Mouse (Mus musculus) hindbrain, embryonic 15.5 days (tissue): Measurements from ENCODE around the gene Cep126. TPM values are rescaled to one million over a fixed set of nuclear protein-coding genes. Genes with fewer than 3 reads are reported as not detected.

ENCODE experiments used
- ATAC-seq: fragments of 200-750 bp; cut with Nextera tagmentation; 2 replicates; pipeline ENCODE4 v1.8.0; 2017; ENCODE audit warnings: low read depth, moderate number of reproducible peaks, moderate TSS enrichment; ENCODE audit not compliant: low FRiP score
- H3K27ac ChIP-seq: fragments of 300-500 bp; sonication (generic); replicated peaks from 2 replicates; pipeline ENCODE4 v1.5.1; 2015; ENCODE audit warnings: mild to moderate bottlenecking, inconsistent platforms
- H3K27me3 ChIP-seq: fragments of 300-500 bp; sonication (generic); 2 replicates; pipeline ENCODE4 v1.6.1; 2015; ENCODE audit warnings: control low read depth, inconsistent platforms
- H3K36me3 ChIP-seq: fragments of 300-500 bp; sonication (generic); 2 replicates; pipeline ENCODE4 v1.6.1; 2015; ENCODE audit warnings: control low read depth, inconsistent platforms
- H3K4me1 ChIP-seq: fragments of 300-500 bp; sonication (generic); replicated peaks from 2 replicates; pipeline ENCODE4 v1.6.1; 2015; ENCODE audit warnings: control low read depth, inconsistent platforms
- H3K4me2 ChIP-seq: fragments of 300-500 bp; sonication (generic); 2 replicates; pipeline ENCODE4 v1.6.1; 2015; ENCODE audit warnings: moderate library complexity, mild to moderate bottlenecking, inconsistent platforms
- H3K4me3 ChIP-seq: fragments of 300-500 bp; sonication (generic); 2 replicates; pipeline ENCODE4 v1.5.1; 2015; ENCODE audit warnings: mild to moderate bottlenecking, inconsistent platforms
- H3K9ac ChIP-seq: fragments of 300-500 bp; sonication (generic); 2 replicates; pipeline ENCODE4 v1.6.1; 2015; ENCODE audit warnings: inconsistent platforms
- H3K9me3 ChIP-seq: fragments of 300-500 bp; sonication (generic); 2 replicates; pipeline ENCODE4 v1.6.1; 2016; ENCODE audit warnings: control low read depth, inconsistent platforms
- WGBS: fragments of 180-500 bp; shearing (Covaris S2); methylation state at CpG from one replicate; pipeline ENCODE4 v1.1.7; 2015; 5-methylcytosine and 5-hydroxymethylcytosine counted together
- polyA plus RNA-seq: library from polyadenylated mRNA; unstranded; fragments of >200 nt; fragmentation: Nextera tagmentation; extraction: Ambion mirVana; gene quantifications from 2 replicates; pipeline ENCODE4 v1.2.1, GENCODE M21; 2015

Gene Cep126
- 3.1 and 4.0 TPM in 2 replicates for polyA plus RNA-seq

GRCm38 (mm10) chr9:8134117-8134574 lies at the start of gene Cep126:
TSS of gene Cep126 (minus strand) at chr9:8134294.
- peak within 1 kb of the TSS; percentile 64 for H3K27ac ChIP-seq

GRCm38 (mm10) chr9:8179554-8179953 lies 45.5 kb upstream of the Cep126 start:
- 88% methylated on average over 3 of the region's 3 CpGs for WGBS
- ATAC-seq, result no peak
- Histone ChIP-seq H3K27me3 (no peaks in the 10 kb centered on the region), H3K27ac (no peak overlapping the region), H3K9me3 (no peaks in the 10 kb centered on the region), H3K9ac (no peak overlapping the region), H3K4me2 (no peak overlapping the region), H3K36me3 (no peaks in the 10 kb centered on the region), H3K4me1 (no peaks in the 10 kb centered on the region), H3K4me3 (no peak overlapping the region)

More at GRCm38 (mm10) chr9:8134117-8134574, at the start of gene Cep126:
- Histone ChIP-seq H3K9me3 (no peaks in the 10 kb centered on the region), H3K27me3 (0 out of 2 replicates have a peak, but pooled peaks cover 7% of the 10 kb centered on the region), H3K4me2 (peak within 1 kb of the TSS; percentile 73), H3K9ac (peak within 1 kb of the TSS; percentile 53), H3K4me1 (peaks cover 15% of the 10 kb centered on the region), H3K36me3 (no peaks in the 10 kb centered on the region), H3K4me3 (peak within 1 kb of the TSS; percentile 63)
- ATAC-seq, result peak; percentile 99
- WGBS, result under 1% methylated on average over 63 of the region's 72 CpGs

GRCm38 (mm10) chr9:8177099-8177498 lies 43.0 kb upstream of the Cep126 start:
- ATAC-seq, result no peak
- Histone ChIP-seq H3K27me3 (no peaks in the 10 kb centered on the region), H3K36me3 (no peaks in the 10 kb centered on the region), H3K4me3 (no peak overlapping the region), H3K27ac (no peak overlapping the region), H3K9me3 (no peaks in the 10 kb centered on the region), H3K9ac (no peak overlapping the region), H3K4me2 (no peak overlapping the region), H3K4me1 (no peaks in the 10 kb centered on the region)
- WGBS, result 79% methylated on average over 3 of the region's 3 CpGs

GRCm38 (mm10) chr9:8157011-8157410 lies 22.9 kb upstream of the Cep126 start:
- no peak overlapping the region for H3K4me2 ChIP-seq
- no peak overlapping the region for H3K27ac ChIP-seq
- ATAC-seq, result no peak
- H3K4me3 ChIP-seq, result no peak overlapping the region
- no peaks in the 10 kb centered on the region for H3K36me3 ChIP-seq
- WGBS, result 77% methylated on average over 2 of the region's 2 CpGs
- H3K4me1 ChIP-seq, result no peaks in the 10 kb centered on the region
- no peaks in the 10 kb centered on the region for H3K9me3 ChIP-seq
- no peak overlapping the region for H3K9ac ChIP-seq
- no peaks in the 10 kb centered on the region for H3K27me3 ChIP-seq

GRCm38 (mm10) chr9:8139501-8139900 lies 5.4 kb upstream of the Cep126 start:
- Histone ChIP-seq H3K9ac (no peak overlapping the region), H3K36me3 (no peaks in the 10 kb centered on the region)
- WGBS, result 86% methylated on average over 1 of the region's 1 CpGs

GRCm38 (mm10) chr9:8133586-8134115 lies 443 bp downstream of the Cep126 start:
- Histone ChIP-seq H3K9me3 (no peaks in the 10 kb centered on the region), H3K27me3 (0 out of 2 replicates have a peak, but pooled peaks cover 7% of the 10 kb centered on the region), H3K9ac (peak overlapping the region; percentile 53), H3K36me3 (no peaks in the 10 kb centered on the region), H3K4me3 (peak overlapping the region; percentile 63), H3K4me1 (peaks cover 15% of the 10 kb centered on the region), H3K4me2 (peak overlapping the region; percentile 73), H3K27ac (peak overlapping the region; percentile 64; the same call in 1 of the 2 replicates)
- 3% methylated on average over 21 of the region's 22 CpGs for WGBS
- no peak; the same call in 1 of the 2 replicates for ATAC-seq

More at GRCm38 (mm10) chr9:8139501-8139900, 5.4 kb upstream of the Cep126 start:
- no peak overlapping the region for H3K4me3 ChIP-seq
- 0 out of 2 replicates have a peak, but pooled peaks cover 7% of the 10 kb centered on the region for H3K27me3 ChIP-seq
- H3K4me1 ChIP-seq, result peaks cover 6% of the 10 kb centered on the region
- no peak for ATAC-seq
- no peak overlapping the region for H3K27ac ChIP-seq
- no peak overlapping the region for H3K4me2 ChIP-seq
- no peaks in the 10 kb centered on the region for H3K9me3 ChIP-seq

- H3K4me2 ChIP-seq, result no peak overlapping the region
- H3K36me3 ChIP-seq, result peaks cover 9% of the 10 kb centered on the region
- peak; percentile 71 for ATAC-seq
- H3K4me3 ChIP-seq, result no peak overlapping the region
- H3K4me1 ChIP-seq, result no peaks in the 10 kb centered on the region
- H3K27me3 ChIP-seq, result no peaks in the 10 kb centered on the region
- no peak overlapping the region for H3K9ac ChIP-seq
- H3K27ac ChIP-seq, result no peak overlapping the region
- no peaks in the 10 kb centered on the region for H3K9me3 ChIP-seq
- WGBS, result 77% methylated on average over 8 of the region's 8 CpGs
Observed at GRCm38 (mm10) chr9:8123495-8123894, 10.6 kb downstream of the Cep126 start.

- Histone ChIP-seq H3K27ac (no peak overlapping the region), H3K4me1 (no peaks in the 10 kb centered on the region), H3K9me3 (0 out of 2 replicates have a peak, but pooled peaks cover 7% of the 10 kb centered on the region), H3K9ac (no peak overlapping the region), H3K4me2 (no peak overlapping the region), H3K4me3 (no peak overlapping the region), H3K36me3 (peaks cover 32% of the 10 kb centered on the region), H3K27me3 (no peaks in the 10 kb centered on the region)
- no peak for ATAC-seq
- WGBS, result 96% methylated on average over 5 of the region's 5 CpGs
Observed at GRCm38 (mm10) chr9:8114516-8114915, 19.6 kb downstream of the Cep126 start.

GRCm38 (mm10) chr9:8103050-8103449 lies 31.0 kb downstream of the Cep126 start:
- Histone ChIP-seq H3K9me3 (no peaks in the 10 kb centered on the region), H3K27ac (no peak overlapping the region), H3K27me3 (no peaks in the 10 kb centered on the region), H3K4me1 (no peaks in the 10 kb centered on the region), H3K4me3 (no peak overlapping the region), H3K9ac (no peak overlapping the region), H3K4me2 (no peak overlapping the region), H3K36me3 (peaks cover 2% of the 10 kb centered on the region; the same call in 1 of the 2 replicates)
- 95% methylated on average over 4 of the region's 4 CpGs for WGBS
- ATAC-seq, result no peak

- no peak overlapping the region for H3K4me3 ChIP-seq
- 93% methylated on average over 6 of the region's 6 CpGs for WGBS
- no peaks in the 10 kb centered on the region for H3K4me1 ChIP-seq
- no peaks in the 10 kb centered on the region for H3K9me3 ChIP-seq
- no peak for ATAC-seq
- peaks cover 2% of the 10 kb centered on the region; the same call in 1 of the 2 replicates for H3K36me3 ChIP-seq
- H3K27me3 ChIP-seq, result no peaks in the 10 kb centered on the region
- no peak overlapping the region for H3K4me2 ChIP-seq
- H3K27ac ChIP-seq, result no peak overlapping the region
- no peak overlapping the region for H3K9ac ChIP-seq
Observed at GRCm38 (mm10) chr9:8100962-8101361, 33.1 kb downstream of the Cep126 start.

- H3K4me3 ChIP-seq, result no peak overlapping the region
- no peak overlapping the region for H3K4me2 ChIP-seq
- H3K9ac ChIP-seq, result no peak overlapping the region
- no peaks in the 10 kb centered on the region; the same call in 1 of the 2 replicates for H3K36me3 ChIP-seq
- ATAC-seq, result no peak
- 92% methylated on average over 5 of the region's 5 CpGs for WGBS
- H3K9me3 ChIP-seq, result no peaks in the 10 kb centered on the region
- H3K4me1 ChIP-seq, result no peaks in the 10 kb centered on the region
- H3K27ac ChIP-seq, result no peak overlapping the region
- no peaks in the 10 kb centered on the region for H3K27me3 ChIP-seq
Observed at GRCm38 (mm10) chr9:8078882-8079281, 55.2 kb downstream of the Cep126 start.

- ATAC-seq, result 0 out of 2 replicates have a peak, but pooled peaks have one; percentile 48
- no peak overlapping the region for H3K27ac ChIP-seq
- H3K4me2 ChIP-seq, result no peak overlapping the region
- H3K36me3 ChIP-seq, result no peaks in the 10 kb centered on the region; the same call in 1 of the 2 replicates
- no peak overlapping the region for H3K4me3 ChIP-seq
- no peak overlapping the region for H3K9ac ChIP-seq
- H3K9me3 ChIP-seq, result no peaks in the 10 kb centered on the region
- no peaks in the 10 kb centered on the region for H3K27me3 ChIP-seq
- no peaks in the 10 kb centered on the region for H3K4me1 ChIP-seq
Observed at GRCm38 (mm10) chr9:8074345-8074744, 59.7 kb downstream of the Cep126 start.
